Mouse (Mus musculus): ENCODE measurements at regions not wholly inside any gene's neighbourhood (a gene's known extent, or its start where the extent isn't known, plus 50 kb on each side); places are given as distances from the start of the nearest gene placed in this dataset.
"Not testable (repeated sequence)": the region's sequence is repeated elsewhere in the genome, so short reads cannot be mapped to it uniquely, and the experiment has no call there.

DNA sequence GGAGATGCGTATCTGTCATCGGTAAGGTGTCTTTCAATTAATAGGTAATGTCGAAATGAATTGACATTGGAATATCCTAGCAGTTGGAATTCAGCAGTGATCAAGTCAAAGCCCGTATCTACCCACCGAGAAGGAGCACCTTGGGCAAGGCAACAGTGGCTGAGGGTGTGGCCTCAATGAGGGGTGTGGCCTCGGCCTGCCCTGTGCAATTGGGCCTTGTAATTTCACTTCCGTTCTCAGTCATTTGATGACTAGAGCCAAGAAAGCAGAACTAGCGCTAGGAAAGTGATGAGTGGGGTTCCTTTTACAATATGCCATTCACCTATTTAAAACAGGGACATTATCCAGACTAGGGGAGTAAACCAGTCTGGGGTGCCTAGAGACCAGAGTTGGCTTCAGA lies 77.6 kb downstream of the Elovl4 start:
- no peak for ATAC-seq (ENCODE audit: low read depth)
- Histone ChIP-seq H3K4me3 (ENCODE audit: low read depth, low read length) (no peak overlapping the region), H3K4me2 (ENCODE audit: low read depth, low read length) (no peak overlapping the region), H3K36me3 (ENCODE audit: control insufficient read depth, insufficient read depth) (no peaks in the 10 kb centered on the region), H3K9me3 (replicated peaks; ENCODE audit: control insufficient read depth, low read length) (no peaks in the 10 kb centered on the region), H3K27me3 (ENCODE audit: control insufficient read depth, insufficient read depth, low read depth, low read length) (no peaks in the 10 kb centered on the region), H3K27ac (ENCODE audit: low read length) (no peak overlapping the region), H3K4me1 (ENCODE audit: control insufficient read depth, low read depth, low read length) (no peaks in the 10 kb centered on the region), H3K9ac (ENCODE audit: low read depth, low read length) (no peak overlapping the region)
- WGBS (ENCODE audit: insufficient replicate concordance): 64% methylated on average over 8 of the region's 8 CpGs

DNA sequence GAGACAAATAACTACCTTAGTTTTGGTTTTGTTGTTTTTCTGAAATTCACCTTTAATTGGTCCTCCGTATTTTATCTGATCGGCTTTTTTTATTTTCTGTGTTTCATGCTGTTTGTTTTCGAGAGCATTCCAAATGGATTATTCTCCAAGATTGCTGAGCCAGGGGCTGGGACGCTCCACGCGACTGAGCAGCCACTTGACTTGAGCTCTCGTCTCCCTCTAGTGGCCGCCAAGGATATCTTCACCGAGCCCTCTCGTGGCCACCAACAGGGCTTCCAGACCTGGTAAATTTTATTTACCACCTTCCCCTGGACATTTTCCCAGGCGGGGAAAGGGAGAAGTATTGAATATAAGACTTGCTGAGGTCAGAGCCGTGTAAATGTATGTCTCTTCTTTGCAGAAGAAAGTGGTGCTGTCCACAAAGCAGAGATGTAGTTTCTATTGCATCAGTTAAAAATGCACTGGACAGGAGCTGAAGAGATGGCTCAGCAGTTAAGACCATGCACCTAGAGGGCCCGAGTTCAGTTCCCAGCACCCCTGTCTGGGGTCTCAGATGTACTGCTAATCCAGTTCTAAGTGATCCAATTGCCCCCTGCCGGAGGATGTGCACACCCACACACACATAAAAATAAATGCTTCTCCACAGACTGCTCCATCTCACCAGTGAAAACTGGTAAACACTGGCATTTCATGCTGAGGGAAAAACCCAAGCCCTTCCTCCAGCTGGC lies 78.5 kb downstream of the Elovl4 start:
- H3K27ac ChIP-seq (ENCODE audit: low read length): no peak overlapping the region
- H3K4me2 ChIP-seq (ENCODE audit: low read depth, low read length): peak overlapping the region; percentile 58
- no peaks in the 10 kb centered on the region for H3K27me3 ChIP-seq (ENCODE audit: control insufficient read depth, insufficient read depth, low read depth, low read length)
- no peaks in the 10 kb centered on the region for H3K36me3 ChIP-seq (ENCODE audit: control insufficient read depth, insufficient read depth)
- WGBS (ENCODE audit: insufficient replicate concordance): 8% methylated on average over 14 of the region's 14 CpGs
- H3K4me1 ChIP-seq (ENCODE audit: control insufficient read depth, low read depth, low read length): no peaks in the 10 kb centered on the region
- H3K4me3 ChIP-seq (ENCODE audit: low read depth, low read length): peak overlapping the region; percentile 15; the same call in 1 of the 2 replicates
- ATAC-seq (ENCODE audit: low read depth): 0 out of 2 replicates have a peak, but pooled peaks have one; percentile 32
- no peaks in the 10 kb centered on the region for H3K9me3 ChIP-seq (replicated peaks; ENCODE audit: control insufficient read depth, low read length)
- H3K9ac ChIP-seq (ENCODE audit: low read depth, low read length): no peak overlapping the region

DNA sequence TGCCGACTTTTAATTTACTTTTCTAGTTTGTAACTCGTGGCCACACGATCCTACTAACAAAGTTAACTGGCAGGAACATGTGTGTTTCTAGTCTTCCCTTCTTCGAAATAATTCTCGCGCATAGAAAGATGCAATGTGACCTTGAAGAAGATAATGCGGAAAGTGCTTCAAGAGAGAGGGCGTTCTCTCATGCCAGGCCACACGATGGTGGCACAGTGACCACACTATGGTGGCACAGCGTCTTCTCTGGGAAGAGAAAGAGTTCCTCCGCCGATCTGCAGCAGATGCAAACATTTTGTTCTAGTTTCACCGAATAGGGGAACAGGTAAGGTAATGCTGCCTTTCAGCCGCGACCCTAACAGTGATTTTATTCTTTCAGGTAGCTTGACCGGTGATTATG lies 79.1 kb downstream of the Elovl4 start:
- ATAC-seq (ENCODE audit: low read depth): no peak
- Histone ChIP-seq H3K4me1 (ENCODE audit: control insufficient read depth, low read depth, low read length) (no peaks in the 10 kb centered on the region), H3K9me3 (replicated peaks; ENCODE audit: control insufficient read depth, low read length) (no peaks in the 10 kb centered on the region), H3K4me2 (ENCODE audit: low read depth, low read length) (peak overlapping the region; percentile 58), H3K27me3 (ENCODE audit: control insufficient read depth, insufficient read depth, low read depth, low read length) (no peaks in the 10 kb centered on the region), H3K27ac (ENCODE audit: low read length) (no peak overlapping the region), H3K9ac (ENCODE audit: low read depth, low read length) (no peak overlapping the region), H3K4me3 (ENCODE audit: low read depth, low read length) (no peak overlapping the region; the same call in 1 of the 2 replicates), H3K36me3 (ENCODE audit: control insufficient read depth, insufficient read depth) (no peaks in the 10 kb centered on the region)
- 34% methylated on average over 16 of the region's 16 CpGs for WGBS (ENCODE audit: insufficient replicate concordance)

DNA sequence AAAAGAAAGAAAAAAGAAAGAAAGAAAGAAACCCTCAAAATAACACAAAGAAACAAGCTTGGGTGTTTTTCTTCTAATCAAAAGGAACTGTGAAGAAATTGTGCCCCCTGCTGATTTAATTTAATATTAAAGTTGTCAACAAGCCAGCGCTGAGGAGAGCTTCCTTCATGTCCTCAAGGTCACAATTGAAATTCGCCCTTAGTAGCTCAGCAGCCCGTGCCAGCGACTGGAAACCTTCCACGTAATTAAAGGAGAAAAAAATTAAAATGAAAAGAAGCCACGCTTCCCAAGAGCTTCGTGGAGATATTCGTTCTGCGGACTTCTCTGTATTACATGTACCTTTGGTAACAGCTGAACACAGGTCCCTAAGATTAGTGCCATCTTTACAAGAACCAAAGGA lies 80.0 kb downstream of the Elovl4 start:
- H3K4me1 ChIP-seq (ENCODE audit: control insufficient read depth, low read depth, low read length): no peaks in the 10 kb centered on the region
- H3K9me3 ChIP-seq (replicated peaks; ENCODE audit: control insufficient read depth, low read length): no peaks in the 10 kb centered on the region
- WGBS (ENCODE audit: insufficient replicate concordance): 45% methylated on average over 9 of the region's 9 CpGs
- H3K27me3 ChIP-seq (ENCODE audit: control insufficient read depth, insufficient read depth, low read depth, low read length): no peaks in the 10 kb centered on the region
- H3K4me3 ChIP-seq (ENCODE audit: low read depth, low read length): no peak overlapping the region
- no peak overlapping the region for H3K4me2 ChIP-seq (ENCODE audit: low read depth, low read length)
- no peaks in the 10 kb centered on the region for H3K36me3 ChIP-seq (ENCODE audit: control insufficient read depth, insufficient read depth)
- H3K9ac ChIP-seq (ENCODE audit: low read depth, low read length): no peak overlapping the region
- H3K27ac ChIP-seq (ENCODE audit: low read length): no peak overlapping the region
- ATAC-seq (ENCODE audit: low read depth): no peak

DNA sequence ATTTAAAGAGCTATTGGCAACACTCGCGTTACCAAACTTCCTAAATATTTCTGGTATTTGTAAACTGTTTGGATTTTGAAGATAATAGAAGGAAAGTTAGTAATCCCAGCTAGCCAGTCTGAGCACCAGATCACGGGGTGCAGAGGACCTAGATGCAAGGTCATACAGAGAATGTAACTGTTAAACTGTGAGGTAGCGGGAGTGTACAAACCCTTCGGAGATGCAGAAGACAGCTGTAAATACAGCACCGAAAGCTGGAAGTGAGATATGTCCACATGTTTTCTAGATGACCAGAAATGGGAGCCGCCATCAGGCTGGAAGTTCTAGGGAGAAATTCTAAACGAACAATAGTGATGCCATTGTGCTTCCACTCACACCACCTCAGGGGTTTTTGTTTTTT lies 80.5 kb downstream of the Elovl4 start:
- Histone ChIP-seq H3K27ac (ENCODE audit: low read length) (no peak overlapping the region), H3K9ac (ENCODE audit: low read depth, low read length) (no peak overlapping the region), H3K4me1 (ENCODE audit: control insufficient read depth, low read depth, low read length) (no peaks in the 10 kb centered on the region), H3K9me3 (replicated peaks; ENCODE audit: control insufficient read depth, low read length) (no peaks in the 10 kb centered on the region), H3K4me2 (ENCODE audit: low read depth, low read length) (no peak overlapping the region), H3K4me3 (ENCODE audit: low read depth, low read length) (no peak overlapping the region), H3K36me3 (ENCODE audit: control insufficient read depth, insufficient read depth) (no peaks in the 10 kb centered on the region), H3K27me3 (ENCODE audit: control insufficient read depth, insufficient read depth, low read depth, low read length) (no peaks in the 10 kb centered on the region)
- no peak for ATAC-seq (ENCODE audit: low read depth)
- 66% methylated on average over 8 of the region's 8 CpGs for WGBS (ENCODE audit: insufficient replicate concordance)

DNA sequence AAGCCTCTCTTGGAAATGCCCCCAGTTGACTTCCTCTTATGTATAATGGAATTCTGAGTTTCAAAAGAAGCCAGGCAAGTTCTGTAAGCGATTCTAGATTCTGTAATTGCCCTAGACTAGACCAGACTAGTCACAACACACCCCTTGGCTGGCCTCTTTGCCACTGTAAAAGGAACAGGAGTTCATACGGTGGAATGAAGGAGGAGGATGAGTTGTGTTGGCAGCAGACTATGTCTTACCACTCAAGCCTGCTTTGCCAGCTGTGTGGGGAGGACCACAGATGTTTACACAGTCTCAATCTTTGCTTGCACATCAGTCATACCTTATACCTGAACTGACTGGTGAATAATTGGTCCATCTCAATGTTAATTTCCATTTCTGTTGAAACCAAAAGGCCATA lies 85.1 kb downstream of the Elovl4 start:
- no peak overlapping the region for H3K27ac ChIP-seq (ENCODE audit: low read length)
- H3K9me3 ChIP-seq (replicated peaks; ENCODE audit: control insufficient read depth, low read length): no peaks in the 10 kb centered on the region
- no peaks in the 10 kb centered on the region for H3K36me3 ChIP-seq (ENCODE audit: control insufficient read depth, insufficient read depth)
- 49% methylated on average over 2 of the region's 2 CpGs for WGBS (ENCODE audit: insufficient replicate concordance)
- ATAC-seq (ENCODE audit: low read depth): no peak
- no peaks in the 10 kb centered on the region for H3K4me1 ChIP-seq (ENCODE audit: control insufficient read depth, low read depth, low read length)
- H3K4me3 ChIP-seq (ENCODE audit: low read depth, low read length): no peak overlapping the region
- no peak overlapping the region for H3K4me2 ChIP-seq (ENCODE audit: low read depth, low read length)
- no peaks in the 10 kb centered on the region for H3K27me3 ChIP-seq (ENCODE audit: control insufficient read depth, insufficient read depth, low read depth, low read length)
- H3K9ac ChIP-seq (ENCODE audit: low read depth, low read length): no peak overlapping the region

DNA sequence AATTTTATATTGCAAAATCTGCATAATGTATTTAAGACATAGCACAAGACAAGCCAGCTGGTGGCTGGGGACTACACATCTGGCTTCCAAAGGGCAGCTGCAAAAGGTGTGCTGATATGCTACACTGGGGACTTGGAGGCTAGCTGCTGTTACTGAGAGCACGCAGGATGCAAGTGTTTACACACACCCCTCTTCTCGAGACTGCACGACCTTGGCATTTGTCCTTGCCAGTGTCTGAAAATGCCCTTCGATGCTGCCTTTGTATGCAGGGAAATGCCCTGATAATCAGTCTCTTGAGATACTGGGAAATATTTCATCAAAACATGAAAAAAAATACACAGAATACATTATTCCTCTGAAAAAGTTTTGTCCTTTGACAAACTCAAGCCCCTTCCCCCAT lies 86.3 kb downstream of the Elovl4 start:
- WGBS (ENCODE audit: insufficient replicate concordance): 50% methylated on average over 4 of the region's 4 CpGs
- H3K36me3 ChIP-seq (ENCODE audit: control insufficient read depth, insufficient read depth): no peaks in the 10 kb centered on the region
- H3K4me3 ChIP-seq (ENCODE audit: low read depth, low read length): no peak overlapping the region
- no peak for ATAC-seq (ENCODE audit: low read depth)
- no peak overlapping the region for H3K9ac ChIP-seq (ENCODE audit: low read depth, low read length)
- no peaks in the 10 kb centered on the region for H3K9me3 ChIP-seq (replicated peaks; ENCODE audit: control insufficient read depth, low read length)
- H3K27me3 ChIP-seq (ENCODE audit: control insufficient read depth, insufficient read depth, low read depth, low read length): no peaks in the 10 kb centered on the region
- H3K4me1 ChIP-seq (ENCODE audit: control insufficient read depth, low read depth, low read length): no peaks in the 10 kb centered on the region
- H3K27ac ChIP-seq (ENCODE audit: low read length): no peak overlapping the region
- H3K4me2 ChIP-seq (ENCODE audit: low read depth, low read length): no peak overlapping the region

DNA sequence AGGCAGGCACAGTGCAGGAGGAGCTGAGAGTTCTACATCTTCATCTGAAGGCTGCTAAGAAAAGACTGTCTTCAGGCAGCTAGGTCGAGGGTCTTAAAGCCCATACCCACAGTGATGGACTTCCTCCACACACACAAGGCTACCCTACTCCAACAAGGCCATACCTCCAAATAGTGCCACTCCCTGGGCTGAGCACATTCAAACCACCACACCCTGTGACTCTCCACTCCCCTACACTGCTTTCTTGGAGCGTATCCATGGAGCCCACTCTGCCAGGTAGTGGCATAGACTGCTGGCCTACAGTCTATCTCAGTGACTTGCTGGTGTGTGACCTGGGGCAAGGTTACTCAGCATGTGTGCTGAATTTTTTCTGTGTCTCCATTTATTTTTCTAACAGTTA lies 88.0 kb downstream of the Elovl4 start:
- not testable (repeated sequence) for ATAC-seq (ENCODE audit: low read depth); H3K36me3 ChIP-seq (ENCODE audit: control insufficient read depth, insufficient read depth); H3K4me2 ChIP-seq (ENCODE audit: low read depth, low read length); H3K27ac ChIP-seq (ENCODE audit: low read length); H3K9me3 ChIP-seq (replicated peaks; ENCODE audit: control insufficient read depth, low read length); H3K4me1 ChIP-seq (ENCODE audit: control insufficient read depth, low read depth, low read length); H3K4me3 ChIP-seq (ENCODE audit: low read depth, low read length); H3K27me3 ChIP-seq (ENCODE audit: control insufficient read depth, insufficient read depth, low read depth, low read length); H3K9ac ChIP-seq (ENCODE audit: low read depth, low read length)
- WGBS (ENCODE audit: insufficient replicate concordance): 58% methylated on average over 2 of the region's 2 CpGs

DNA sequence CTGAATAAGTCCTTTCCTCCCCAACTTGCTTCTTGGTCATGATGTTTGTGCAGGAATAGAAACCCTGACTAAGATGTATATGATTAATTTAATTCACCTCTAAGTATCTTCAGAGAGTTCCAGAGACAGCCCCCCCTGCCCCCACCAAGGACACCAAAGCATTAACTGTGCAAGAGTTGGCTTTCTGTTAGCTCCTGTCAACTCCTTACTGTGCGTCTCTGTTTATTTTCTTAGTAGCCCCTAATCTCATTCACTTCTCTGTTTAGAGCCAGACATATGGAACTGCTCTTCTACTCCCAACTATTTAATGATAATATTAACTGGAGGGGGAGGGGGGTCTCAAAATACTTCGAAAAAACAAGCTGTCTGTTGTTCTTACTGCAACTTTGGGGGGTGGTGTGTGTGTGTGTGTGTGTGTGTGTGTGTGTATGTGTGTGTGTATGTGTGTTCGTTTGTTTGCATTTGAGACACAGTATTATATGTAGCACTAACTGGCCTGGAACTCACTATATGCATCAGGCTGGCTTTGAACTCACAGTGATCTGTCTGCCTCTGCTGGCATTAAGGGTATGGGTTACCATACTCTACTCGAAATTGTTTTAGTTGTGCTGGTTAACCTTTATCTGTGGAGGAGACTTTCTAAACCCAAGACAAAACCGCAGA lies 89.8 kb downstream of the Elovl4 start:
- Histone ChIP-seq H3K27ac (ENCODE audit: low read length) (no peak overlapping the region), H3K9me3 (replicated peaks; ENCODE audit: control insufficient read depth, low read length) (no peaks in the 10 kb centered on the region), H3K36me3 (ENCODE audit: control insufficient read depth, insufficient read depth) (no peaks in the 10 kb centered on the region), H3K4me3 (ENCODE audit: low read depth, low read length) (no peak overlapping the region), H3K4me1 (ENCODE audit: control insufficient read depth, low read depth, low read length) (no peaks in the 10 kb centered on the region), H3K27me3 (ENCODE audit: control insufficient read depth, insufficient read depth, low read depth, low read length) (no peaks in the 10 kb centered on the region), H3K4me2 (ENCODE audit: low read depth, low read length) (no peak overlapping the region), H3K9ac (ENCODE audit: low read depth, low read length) (no peak overlapping the region)
- no peak for ATAC-seq (ENCODE audit: low read depth)
- 44% methylated on average over 5 of the region's 5 CpGs for WGBS (ENCODE audit: insufficient replicate concordance)

All from liver, embryonic 16.5 days (tissue).